Mouse (Mus musculus): Measurements from ENCODE around the gene Gm10840.

DNA sequence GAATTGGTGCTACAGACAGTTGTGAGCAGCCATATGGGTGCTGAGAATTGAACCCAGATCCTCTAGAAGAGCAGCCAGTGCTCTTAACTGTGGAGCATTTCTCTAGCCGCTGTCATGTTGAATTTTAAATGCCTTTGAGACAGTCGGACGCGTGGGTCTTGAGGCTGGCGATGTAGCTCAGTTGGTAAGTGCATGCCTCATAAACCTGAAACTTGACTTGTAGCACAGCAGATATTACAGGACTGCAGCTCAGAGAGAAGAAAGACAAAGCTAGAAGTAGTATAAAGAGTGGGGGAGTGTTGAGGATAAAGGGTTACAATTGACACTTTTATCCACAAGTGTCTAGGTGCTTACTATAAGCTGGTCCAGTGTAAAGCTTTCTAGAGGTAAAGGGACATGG lies 28.1 kb upstream of the Gm10840 start:
- TF ChIP-seq CTCF (IDR thresholded peaks at IDR 0.05; ENCODE audit: low read depth) (no peak), EP300 (IDR thresholded peaks at IDR 0.05; ENCODE audit: low read depth) (no peak)

All from heart, postnatal 0 days (tissue).